21 mouse cellular contexts compared by ENCODE assay signal in the genomic region with DNA sequence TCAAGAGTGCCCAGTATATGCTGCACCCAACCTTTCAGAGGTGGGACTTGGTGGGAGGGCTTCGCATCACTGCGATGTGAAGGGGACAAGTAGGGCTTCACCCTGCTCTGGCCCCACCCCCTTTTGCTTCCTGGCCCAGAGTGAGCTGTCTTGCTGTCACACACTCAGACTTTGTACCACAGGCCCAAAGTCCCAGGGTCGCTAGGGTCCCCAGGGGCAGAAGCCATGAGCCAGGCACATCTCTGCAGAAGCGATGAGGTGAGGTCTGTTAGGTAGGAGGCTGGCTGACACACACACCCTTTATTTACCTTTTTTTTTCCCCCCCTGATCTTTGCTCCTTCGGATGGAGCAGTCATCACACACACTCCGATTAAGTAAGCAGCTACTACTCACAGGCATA. TPM values are rescaled to one million over a fixed set of nuclear protein-coding genes. Genes with fewer than 3 reads are reported as not detected.
"Had no signal": no experiment of that assay in that cellular context is flagged by ENCODE, and none has a peak within 500 bp of the region (broad histone marks: within the 10 kb centered on the region; RNA-seq: fewer than 3 reads in every experiment).

No protein-coding gene starts in this region.

- H3K9me3 ChIP-seq: intestine, embryonic 15.5 days; kidney, embryonic 15.5 days; limb, embryonic 10.5 days; limb, embryonic 13.5 days; midbrain, embryonic 12.5 days; midbrain, embryonic 15.5 days; neural tube, embryonic 12.5 days; neural tube, embryonic 15.5 days had no signal

- H3K9ac ChIP-seq: intestine, embryonic 15.5 days; kidney, embryonic 15.5 days; lung, embryonic 14.5 days; midbrain, embryonic 12.5 days; midbrain, embryonic 15.5 days; neural tube, embryonic 12.5 days; neural tube, embryonic 15.5 days had no signal

- H3K4me2 ChIP-seq: intestine, embryonic 15.5 days; kidney, embryonic 15.5 days; limb, embryonic 13.5 days; lung, embryonic 14.5 days; midbrain, embryonic 12.5 days; midbrain, embryonic 15.5 days; neural tube, embryonic 12.5 days; neural tube, embryonic 15.5 days had no signal

- H3K27ac ChIP-seq: intestine, embryonic 15.5 days; kidney, embryonic 15.5 days; layer of hippocampus, adult 2 months; limb, embryonic 10.5 days; limb, embryonic 13.5 days; macrophage; midbrain, embryonic 12.5 days; midbrain, embryonic 15.5 days; neural tube, embryonic 12.5 days; neural tube, embryonic 15.5 days; stomach, postnatal 0 days had no signal

- H3K27me3 ChIP-seq: intestine, embryonic 15.5 days; kidney, embryonic 15.5 days; limb, embryonic 13.5 days; midbrain, embryonic 12.5 days; midbrain, embryonic 15.5 days; neural tube, embryonic 12.5 days; neural tube, embryonic 15.5 days had no signal

- H3K4me3 ChIP-seq: intestine, embryonic 15.5 days; kidney, embryonic 15.5 days; layer of hippocampus, adult 2 months; limb, embryonic 10.5 days; limb, embryonic 13.5 days; midbrain, embryonic 12.5 days; midbrain, embryonic 15.5 days; neural tube, embryonic 12.5 days; neural tube, embryonic 15.5 days had no signal

- DNase-seq: kidney, adult 8-10 months; kidney, postnatal 25 days; layer of hippocampus, adult 9-11 months; lung, embryonic 14.5 days; right cerebral cortex, adult 18-20 months; right cerebral cortex, postnatal 14 days; spleen, adult 18-20 months; thymus, postnatal 36 days had no signal

- ATAC-seq: hindbrain, embryonic 16.5 days; intestine, embryonic 15.5 days; lung, postnatal 0 days; midbrain, embryonic 15.5 days had no signal

- H3K4me1 ChIP-seq: limb, embryonic 10.5 days; limb, embryonic 13.5 days; midbrain, embryonic 12.5 days; midbrain, embryonic 15.5 days; neural tube, embryonic 12.5 days; neural tube, embryonic 15.5 days had no signal

RNA-seq across cellular contexts. Expression of a gene that starts 30.8 kb away (rescaled TPM):
- polyA plus RNA-seq: midbrain, embryonic 15.5 days had no signal
